Mouse (Mus musculus): ENCODE results near the gene Gm43064. TPM values are rescaled to one million over a fixed set of nuclear protein-coding genes. Genes with fewer than 3 reads are reported as not detected.

Gene Gm43064
- polyA plus RNA-seq, 1 experiment from 2014 or later, result not detected

GRCm38 (mm10) chr3:103850644-103851363, 41.4 kb downstream of the Gm43064 start:
- WGBS, result 65% methylated on average over 9 of the region's 9 CpGs

GRCm38 (mm10) chr3:103851481-103851880, 42.1 kb downstream of the Gm43064 start:
- Histone ChIP-seq H3K4me3 (ENCODE audit: low read depth, low read length) (no peak overlapping the region), H3K27me3 (replicated peaks; ENCODE audit: insufficient read depth, low read length) (no peaks in the 10 kb centered on the region), H3K4me2 (replicated peaks; ENCODE audit: low read depth, low read length) (no peak overlapping the region), H3K4me1 (ENCODE audit: insufficient read depth, low read depth, low read length) (no peaks in the 10 kb centered on the region), H3K36me3 (ENCODE audit: insufficient read depth, low read length) (no peaks in the 10 kb centered on the region), H3K27ac (ENCODE audit: low read length) (no peak overlapping the region), H3K9ac (replicated peaks; ENCODE audit: low read depth) (no peak overlapping the region), H3K9me3 (ENCODE audit: low read length) (no peaks in the 10 kb centered on the region)
- TF ChIP-seq CTCF (IDR thresholded peaks at IDR 0.05) (no peak), EP300 (IDR thresholded peaks at IDR 0.05) (no peak)
- 84% methylated on average over 6 of the region's 6 CpGs for WGBS
- ATAC-seq (no peak), DNase-seq (ENCODE audit: low spot score) (no peak)

More at GRCm38 (mm10) chr3:103850644-103851363, 41.4 kb downstream of the Gm43064 start:
- DNase-seq (ENCODE audit: low spot score), result no peak
- Histone ChIP-seq H3K9ac (replicated peaks; ENCODE audit: low read depth) (no peak overlapping the region), H3K27ac (ENCODE audit: low read length) (no peak overlapping the region), H3K4me2 (replicated peaks; ENCODE audit: low read depth, low read length) (no peak overlapping the region), H3K9me3 (ENCODE audit: low read length) (no peaks in the 10 kb centered on the region), H3K36me3 (ENCODE audit: insufficient read depth, low read length) (no peaks in the 10 kb centered on the region), H3K27me3 (replicated peaks; ENCODE audit: insufficient read depth, low read length) (no peaks in the 10 kb centered on the region), H3K4me1 (ENCODE audit: insufficient read depth, low read depth, low read length) (no peaks in the 10 kb centered on the region), H3K4me3 (ENCODE audit: low read depth, low read length) (no peak overlapping the region)
- no peak for TF ChIP-seq EP300 (IDR thresholded peaks at IDR 0.05)
- TF ChIP-seq CTCF (IDR thresholded peaks at IDR 0.05), result no peak
- no peak for ATAC-seq

- H3K9me3 ChIP-seq (ENCODE audit: low read length), result no peaks in the 10 kb centered on the region
- H3K27ac ChIP-seq (ENCODE audit: low read length), result no peak overlapping the region
- H3K4me3 ChIP-seq (ENCODE audit: low read depth, low read length), result no peak overlapping the region
- WGBS, result 74% methylated on average over 8 of the region's 8 CpGs
- DNase-seq (ENCODE audit: low spot score), result no peak
- ATAC-seq, result no peak
- no peak for TF ChIP-seq EP300 (IDR thresholded peaks at IDR 0.05)
- TF ChIP-seq CTCF (IDR thresholded peaks at IDR 0.05), result no peak
- H3K9ac ChIP-seq (replicated peaks; ENCODE audit: low read depth), result no peak overlapping the region
- no peaks in the 10 kb centered on the region for H3K27me3 ChIP-seq (replicated peaks; ENCODE audit: insufficient read depth, low read length)
- no peaks in the 10 kb centered on the region for H3K36me3 ChIP-seq (ENCODE audit: insufficient read depth, low read length)
- H3K4me1 ChIP-seq (ENCODE audit: insufficient read depth, low read depth, low read length), result no peaks in the 10 kb centered on the region
- H3K4me2 ChIP-seq (replicated peaks; ENCODE audit: low read depth, low read length), result no peak overlapping the region
Observed at GRCm38 (mm10) chr3:103851882-103852281, 42.5 kb downstream of the Gm43064 start.

- Histone ChIP-seq H3K36me3 (ENCODE audit: insufficient read depth, low read length) (no peaks in the 10 kb centered on the region), H3K9me3 (ENCODE audit: low read length) (no peaks in the 10 kb centered on the region), H3K4me3 (ENCODE audit: low read depth, low read length) (no peak overlapping the region), H3K27me3 (replicated peaks; ENCODE audit: insufficient read depth, low read length) (no peaks in the 10 kb centered on the region), H3K4me1 (ENCODE audit: insufficient read depth, low read depth, low read length) (no peaks in the 10 kb centered on the region), H3K4me2 (replicated peaks; ENCODE audit: low read depth, low read length) (no peak overlapping the region), H3K9ac (replicated peaks; ENCODE audit: low read depth) (no peak overlapping the region), H3K27ac (ENCODE audit: low read length) (no peak overlapping the region)
- ATAC-seq (peak; percentile 82), DNase-seq (ENCODE audit: low spot score) (peak; percentile 73)
- peak; percentile 72 for TF ChIP-seq CTCF (IDR thresholded peaks at IDR 0.05)
- no peak for TF ChIP-seq EP300 (IDR thresholded peaks at IDR 0.05)
- WGBS, result 51% methylated on average over 3 of the region's 3 CpGs
Observed at GRCm38 (mm10) chr3:103852565-103853299, 43.4 kb downstream of the Gm43064 start.

- no peak overlapping the region for H3K4me3 ChIP-seq (ENCODE audit: low read depth, low read length)
- no peak for ATAC-seq
- H3K27ac ChIP-seq (ENCODE audit: low read length), result no peak overlapping the region
- H3K9ac ChIP-seq (replicated peaks; ENCODE audit: low read depth), result no peak overlapping the region
- H3K9me3 ChIP-seq (ENCODE audit: low read length), result no peaks in the 10 kb centered on the region
- no peaks in the 10 kb centered on the region for H3K36me3 ChIP-seq (ENCODE audit: insufficient read depth, low read length)
- TF ChIP-seq EP300 (IDR thresholded peaks at IDR 0.05) (no peak), CTCF (IDR thresholded peaks at IDR 0.05) (no peak)
- WGBS, result 53% methylated on average over 8 of the region's 8 CpGs
- no peaks in the 10 kb centered on the region for H3K27me3 ChIP-seq (replicated peaks; ENCODE audit: insufficient read depth, low read length)
- no peak for DNase-seq (ENCODE audit: low spot score)
- no peak overlapping the region for H3K4me2 ChIP-seq (replicated peaks; ENCODE audit: low read depth, low read length)
- no peaks in the 10 kb centered on the region for H3K4me1 ChIP-seq (ENCODE audit: insufficient read depth, low read depth, low read length)
Observed at GRCm38 (mm10) chr3:103853804-103854203, 44.4 kb downstream of the Gm43064 start.

GRCm38 (mm10) chr3:103857036-103857805, 47.8 kb downstream of the Gm43064 start:
- TF ChIP-seq CTCF (IDR thresholded peaks at IDR 0.05), result no peak
- TF ChIP-seq EP300 (IDR thresholded peaks at IDR 0.05), result no peak
- Histone ChIP-seq H3K9ac (replicated peaks; ENCODE audit: low read depth) (no peak overlapping the region), H3K4me2 (replicated peaks; ENCODE audit: low read depth, low read length) (no peak overlapping the region), H3K9me3 (ENCODE audit: low read length) (no peaks in the 10 kb centered on the region), H3K4me3 (ENCODE audit: low read depth, low read length) (no peak overlapping the region), H3K27me3 (replicated peaks; ENCODE audit: insufficient read depth, low read length) (no peaks in the 10 kb centered on the region), H3K4me1 (ENCODE audit: insufficient read depth, low read depth, low read length) (0 out of 2 replicates have a peak, but pooled peaks cover 3% of the 10 kb centered on the region), H3K27ac (ENCODE audit: low read length) (no peak overlapping the region), H3K36me3 (ENCODE audit: insufficient read depth, low read length) (no peaks in the 10 kb centered on the region)
- WGBS, result 85% methylated on average over 7 of the region's 7 CpGs
- ATAC-seq, result no peak
- DNase-seq (ENCODE audit: low spot score), result no peak
